20 mouse cellular contexts compared by ENCODE assay signal in genomic region chr8:81692167-81692566, GRCm38 (mm10).
DNase-seq lines count a peak whose midpoint lies in the region; ATAC-seq lines count a peak whose summit lies in the region.
"Had no signal": no experiment of that assay in that cellular context is flagged by ENCODE, and none has a peak within 500 bp of the region (broad histone marks: within the 10 kb centered on the region; RNA-seq: fewer than 3 reads in every experiment).

No protein-coding gene starts in this region.

- no peak for ATAC-seq in embryonic facial prominence, embryonic 14.5 days (ENCODE audit: low read depth)
- peak; percentile 87 for ATAC-seq in CD4-positive, CD25-positive, alpha-beta regulatory T cell, adult 4 months
- ATAC-seq in activated CD4-positive, CD25-positive, alpha-beta regulatory T cell, adult 4 months = peak; percentile 76
- ATAC-seq: forebrain, embryonic 16.5 days; intestine, postnatal 0 days had no signal

- no peak overlapping the region for H3K9ac ChIP-seq in embryonic facial prominence, embryonic 14.5 days (ENCODE audit: low read depth, low read length)
- H3K9ac ChIP-seq: embryonic facial prominence, embryonic 15.5 days; heart, embryonic 12.5 days; hindbrain, embryonic 14.5 days had no signal

- no peaks in the 10 kb centered on the region for H3K9me3 ChIP-seq in embryonic facial prominence, embryonic 14.5 days (ENCODE audit: control insufficient read depth, low read length)
- no peaks in the 10 kb centered on the region for H3K9me3 ChIP-seq in embryonic facial prominence, embryonic 10.5 days
- H3K9me3 ChIP-seq: embryonic facial prominence, embryonic 15.5 days; heart, embryonic 12.5 days; hindbrain, embryonic 10.5 days had no signal

- H3K4me1 ChIP-seq in embryonic facial prominence, embryonic 14.5 days (ENCODE audit: control insufficient read depth, insufficient read depth, low read length) = no peaks in the 10 kb centered on the region
- H3K4me1 ChIP-seq in embryonic facial prominence, embryonic 10.5 days = no peaks in the 10 kb centered on the region
- H3K4me1 ChIP-seq: embryonic facial prominence, embryonic 15.5 days; heart, embryonic 12.5 days; hindbrain, embryonic 10.5 days had no signal

- no peaks in the 10 kb centered on the region for H3K36me3 ChIP-seq in embryonic facial prominence, embryonic 14.5 days (ENCODE audit: control insufficient read depth, insufficient read depth, low read length)
- H3K36me3 ChIP-seq in embryonic facial prominence, embryonic 10.5 days (replicated peaks) = no peaks in the 10 kb centered on the region
- H3K36me3 ChIP-seq in splenic B cell, adult 2 months (ENCODE audit: control insufficient read depth, insufficient read depth, low read length, poor library complexity, severe bottlenecking) = 0 out of 2 replicates have a peak, but pooled peaks cover 2% of the 10 kb centered on the region
- H3K36me3 ChIP-seq: embryonic facial prominence, embryonic 15.5 days; heart, embryonic 12.5 days; hindbrain, embryonic 10.5 days had no signal

- peak; percentile 10 for DNase-seq in embryonic facial prominence, embryonic 14.5 days (ENCODE audit: low spot score)
- no peak for DNase-seq in embryonic facial prominence, embryonic 10.5 days (ENCODE audit: low spot score)
- DNase-seq in splenic B cell, adult 2 months (ENCODE audit: low read depth, low spot score) = peak; percentile 25
- no peak for DNase-seq in cerebellum, adult 18-20 months
- DNase-seq in layer of hippocampus, postnatal 25 days (ENCODE audit: extremely low spot score in 1 of 2, low spot score in 1 of 2) = no peak
- no peak for DNase-seq in right cerebral cortex, postnatal 14 days
- DNase-seq: adrenal gland, postnatal 10 days; cerebellum, adult 11 months; cerebellum, adult 9-11 months; cerebellum, postnatal 36 days; gastrocnemius, postnatal 14 days had no signal

- no peaks in the 10 kb centered on the region for H3K27me3 ChIP-seq in embryonic facial prominence, embryonic 14.5 days (replicated peaks; ENCODE audit: control insufficient read depth, insufficient read depth, low read length)
- H3K27me3 ChIP-seq in embryonic facial prominence, embryonic 10.5 days (replicated peaks; ENCODE audit: low read depth, poor library complexity, severe bottlenecking) = no peaks in the 10 kb centered on the region
- no peaks in the 10 kb centered on the region for H3K27me3 ChIP-seq in splenic B cell, adult 2 months (ENCODE audit: control insufficient read depth, insufficient read depth, low read length, poor library complexity, severe bottlenecking)
- H3K27me3 ChIP-seq: embryonic facial prominence, embryonic 15.5 days; heart, embryonic 12.5 days had no signal

- H3K4me3 ChIP-seq in embryonic facial prominence, embryonic 14.5 days (ENCODE audit: low read depth, low read length) = no peak overlapping the region
- H3K4me3 ChIP-seq in embryonic facial prominence, embryonic 10.5 days = no peak overlapping the region
- H3K4me3 ChIP-seq: embryonic facial prominence, embryonic 15.5 days; erythroblast, embryonic 14.5 days; heart, embryonic 12.5 days; hindbrain, embryonic 10.5 days had no signal

- no peak overlapping the region for H3K27ac ChIP-seq in embryonic facial prominence, embryonic 14.5 days (replicated peaks; ENCODE audit: low read depth, low read length)
- no peak overlapping the region for H3K27ac ChIP-seq in embryonic facial prominence, embryonic 10.5 days (replicated peaks)
- H3K27ac ChIP-seq: embryonic facial prominence, embryonic 15.5 days; hindbrain, embryonic 10.5 days; hindbrain, embryonic 14.5 days had no signal

- no peak overlapping the region for H3K4me2 ChIP-seq in embryonic facial prominence, embryonic 14.5 days (ENCODE audit: low read depth, low read length)
- H3K4me2 ChIP-seq: embryonic facial prominence, embryonic 15.5 days; heart, embryonic 12.5 days; hindbrain, embryonic 14.5 days had no signal

Comparison
In these comparisons a context has a peak if more than half of its experiments do, and no peak if none do; other contexts are left out.
1. DNase-seq: peak in embryonic facial prominence, embryonic 14.5 days (single experiment) and splenic B cell, adult 2 months (single experiment); none in embryonic facial prominence, embryonic 10.5 days (single experiment), cerebellum, adult 18-20 months (0 of 2), layer of hippocampus, postnatal 25 days (0 of 2) and right cerebral cortex, postnatal 14 days (single experiment).